In genomic region chr16:29579787-29580176, GRCm38 (mm10) we compare ENCODE assay signal across 8 mouse cellular contexts. TPM values are rescaled to one million over a fixed set of nuclear protein-coding genes. Genes with fewer than 3 reads are reported as not detected.
A peak's percentile ranks its signal among the peaks of the same experiment; 100 is the strongest.
DNase-seq lines count a peak whose midpoint lies in the region; ATAC-seq lines count a peak whose summit lies in the region.

No protein-coding gene starts in this region.

- H3K9me3 ChIP-seq in heart, embryonic 16.5 days (replicated peaks; ENCODE audit: control insufficient read depth, low read length) = no peaks in the 10 kb centered on the region
- no peaks in the 10 kb centered on the region for H3K9me3 ChIP-seq in liver, embryonic 15.5 days (replicated peaks)

- peak overlapping the region; percentile 98 for H3K9ac ChIP-seq in heart, embryonic 16.5 days (ENCODE audit: low read length)
- peak overlapping the region; percentile 90 for H3K9ac ChIP-seq in liver, embryonic 15.5 days

- peak overlapping the region; percentile 78; the same call in 1 of the 2 replicates for H3K27ac ChIP-seq in heart, embryonic 16.5 days (ENCODE audit: low read length)
- H3K27ac ChIP-seq in liver, embryonic 15.5 days (replicated peaks) = no peak overlapping the region

- peaks cover 6% of the 10 kb centered on the region for H3K4me1 ChIP-seq in heart, embryonic 16.5 days (ENCODE audit: control insufficient read depth, insufficient read depth, low read length)
- H3K4me1 ChIP-seq in liver, embryonic 15.5 days (replicated peaks) = peaks cover 9% of the 10 kb centered on the region

- peak overlapping the region; percentile 73 for H3K4me2 ChIP-seq in heart, embryonic 16.5 days (ENCODE audit: low read depth, low read length)
- peak overlapping the region; percentile 80 for H3K4me2 ChIP-seq in liver, embryonic 15.5 days

- ATAC-seq in frontal cortex, adult (ENCODE audit: low TSS enrichment) = peak; percentile 22; the same call in 1 of the 2 replicates
- ATAC-seq in heart, embryonic 16.5 days (replicated peaks; ENCODE audit: extremely low read depth, insufficient read depth, low FRiP score) = no peak
- peak; percentile 19 for ATAC-seq in liver, embryonic 15.5 days (ENCODE audit: insufficient read depth)

- no peaks in the 10 kb centered on the region for H3K36me3 ChIP-seq in heart, embryonic 16.5 days (ENCODE audit: control insufficient read depth, insufficient read depth)
- H3K36me3 ChIP-seq in liver, embryonic 15.5 days (replicated peaks) = no peaks in the 10 kb centered on the region

- no peaks in the 10 kb centered on the region for H3K27me3 ChIP-seq in heart, embryonic 16.5 days (ENCODE audit: control insufficient read depth, insufficient read depth, low read length)
- H3K27me3 ChIP-seq in liver, embryonic 15.5 days = no peaks in the 10 kb centered on the region

- WGBS in heart, embryonic 16.5 days = 6% methylated on average over 12 of the region's 12 CpGs
- WGBS in liver, embryonic 15.5 days (ENCODE audit: insufficient replicate concordance) = 6% methylated on average over 12 of the region's 12 CpGs

- no peak for DNase-seq in frontal cortex, postnatal 25 days (ENCODE audit: low spot score in 2 of 2)
- peak; percentile 14 for DNase-seq in thymus, postnatal 14 days
- DNase-seq in thymus, postnatal 0 days (ENCODE audit: low spot score) = no peak
- no peak for DNase-seq in urinary bladder, adult 2 months (ENCODE audit: low spot score)
- DNase-seq in urinary bladder, postnatal 36 days (ENCODE audit: low spot score in 2 of 2) = no peak

- H3K4me3 ChIP-seq in heart, embryonic 16.5 days (ENCODE audit: low read length) = peak overlapping the region; percentile 98
- H3K4me3 ChIP-seq in liver, embryonic 15.5 days (replicated peaks) = peak overlapping the region; percentile 97

RNA-seq across cellular contexts. Expression of gene Opa1, which starts 0.6 kb away (rescaled TPM):
- 26.8 and 28.3 TPM in 2 replicates for polyA plus RNA-seq in thymus, postnatal 0 days (2015; fragmentation: Nextera tagmentation; extraction: Ambion mirVana)
- polyA plus RNA-seq in heart, embryonic 16.5 days (2015; fragmentation: Nextera tagmentation; extraction: Ambion mirVana) = 42.0 and 44.9 TPM in 2 replicates
- 16.3 TPM in 2 replicates for polyA plus RNA-seq in liver, embryonic 15.5 days (2015; fragmentation: Nextera tagmentation; extraction: Ambion mirVana)
- polyA plus RNA-seq in urinary bladder, adult 2 months (2012; rRNA removed) = 22.2 and 22.3 TPM in 2 replicates

RNA-seq across cellular contexts. Expression of gene Atp13a4, which starts 35.1 kb away (rescaled TPM):
- 0.13 and 0.22 TPM in 2 replicates for polyA plus RNA-seq in thymus, postnatal 0 days (2015; fragmentation: Nextera tagmentation; extraction: Ambion mirVana)
- polyA plus RNA-seq in heart, embryonic 16.5 days (2015; fragmentation: Nextera tagmentation; extraction: Ambion mirVana) = 0.25 TPM in 1 of 2 replicates, not detected in the other
- polyA plus RNA-seq in liver, embryonic 15.5 days (2015; fragmentation: Nextera tagmentation; extraction: Ambion mirVana) = not detected in 2 replicates
- 0.23 TPM in 1 of 2 replicates, not detected in the other for polyA plus RNA-seq in urinary bladder, adult 2 months (2012; rRNA removed)
